Mouse (Mus musculus) cerebellum, adult (tissue): ENCODE measurements around the gene Syngap1.
"Not testable (repeated sequence)": the region's sequence is repeated elsewhere in the genome, so short reads cannot be mapped to it uniquely, and the experiment has no call there.

Experiments used
- ATAC-seq: cut with Nextera tagmentation; 2 replicates; pipeline ENCODE4 v1.9.2; 2017; ENCODE audit warnings: mild to moderate bottlenecking, moderate library complexity, mixed read lengths; ENCODE audit not compliant: insufficient number of reproducible peaks, low FRiP score, low TSS enrichment

Syngap1 gene

DNA sequence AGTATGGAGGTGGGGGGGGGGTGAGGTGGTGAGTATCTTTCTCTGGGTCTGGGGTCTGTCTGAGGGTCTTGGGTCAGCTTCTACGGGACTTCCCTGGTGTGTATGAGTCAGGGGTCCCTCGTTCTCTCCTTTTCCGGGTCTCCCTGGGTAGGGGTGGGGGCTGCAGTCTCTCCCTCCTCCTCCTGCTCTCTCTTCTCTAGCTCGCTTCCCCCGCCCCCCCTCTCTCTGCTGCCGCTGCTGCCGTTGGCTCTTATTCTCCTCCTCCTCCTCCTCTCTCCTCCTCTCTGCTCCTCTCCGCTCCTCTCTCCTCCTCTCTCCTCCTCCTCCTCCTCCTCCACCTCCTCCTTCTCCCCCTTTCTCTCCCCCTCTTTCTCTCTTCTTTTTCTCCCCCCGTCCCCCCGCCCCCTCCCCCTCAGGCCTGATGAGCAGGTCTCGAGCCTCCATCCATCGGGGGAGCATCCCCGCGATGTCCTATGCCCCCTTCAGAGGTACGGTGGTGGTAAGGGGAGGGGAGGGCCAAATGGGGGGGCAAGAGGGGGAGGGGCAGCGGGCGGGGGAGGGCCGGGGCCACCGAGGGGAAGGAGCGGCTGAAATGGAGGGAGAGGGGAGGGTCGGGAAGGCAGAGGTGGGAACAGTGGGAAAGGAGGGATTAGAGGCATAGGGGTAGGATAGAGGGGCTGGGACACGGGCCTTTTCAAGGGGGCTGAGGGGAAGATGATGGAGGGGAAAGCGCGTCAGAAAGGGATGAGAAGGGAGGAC, at the start of gene Syngap1:
Gene Syngap1 (plus strand): TSS at position 223 of the 759 bp plus-strand sequence.
- no peak for ATAC-seq

DNA sequence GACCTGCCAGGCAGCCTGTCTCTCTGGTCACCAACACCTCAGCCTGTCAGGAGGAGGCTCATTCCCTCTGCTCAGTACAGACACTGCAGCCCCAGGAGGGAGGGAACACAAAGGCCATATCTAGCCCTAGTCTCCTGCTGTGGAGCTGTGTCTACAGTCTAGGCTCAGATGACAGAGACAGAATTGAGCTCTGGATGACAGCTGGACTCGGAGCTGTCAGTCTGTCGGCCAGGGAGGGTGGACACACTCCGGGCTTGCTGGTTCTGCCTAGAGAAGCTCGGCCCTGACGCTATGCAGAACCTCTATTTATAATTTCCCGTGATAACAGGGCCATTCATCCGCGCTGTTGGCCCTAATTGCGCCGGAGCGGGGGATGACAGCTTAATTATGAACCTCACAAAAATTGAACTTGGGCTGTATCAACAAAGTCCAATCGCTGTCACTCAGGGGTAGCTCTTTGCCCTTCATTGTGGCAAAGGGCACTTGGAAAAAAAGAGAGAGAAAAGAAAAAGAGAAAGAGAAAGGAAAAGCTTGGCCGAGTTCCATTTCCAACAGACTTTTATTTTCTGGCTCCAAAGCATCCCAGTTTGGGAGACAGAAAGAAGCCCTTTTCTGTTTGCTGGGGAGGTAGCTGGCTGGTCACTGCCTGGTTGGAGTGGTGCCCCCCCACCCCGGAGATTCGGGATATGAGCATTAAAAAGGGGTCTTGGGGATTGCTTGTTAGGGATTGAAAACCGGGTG, 48.2 kb upstream of the Syngap1 start:
- ATAC-seq: no peak

DNA sequence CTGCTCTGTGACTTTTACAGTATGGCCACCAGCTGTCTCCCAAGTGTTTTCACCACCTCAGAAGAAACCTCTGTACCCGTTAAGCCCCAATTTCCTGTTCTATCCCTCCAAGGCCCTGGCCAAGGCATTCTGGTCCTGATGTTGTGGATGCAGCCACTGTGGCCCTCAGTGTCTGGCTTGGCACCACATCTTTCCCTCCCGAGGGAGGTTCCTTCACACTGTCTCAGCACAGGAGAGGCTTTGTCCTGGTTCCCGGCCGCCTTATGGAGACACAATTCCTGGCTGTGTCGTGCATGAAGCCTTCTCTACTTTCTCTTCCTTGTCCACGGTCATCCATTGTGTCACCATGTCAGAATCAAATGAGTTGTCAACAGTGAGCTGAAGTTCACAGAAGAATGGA, 47.6 kb upstream of the Syngap1 start:
- no peak for ATAC-seq

DNA sequence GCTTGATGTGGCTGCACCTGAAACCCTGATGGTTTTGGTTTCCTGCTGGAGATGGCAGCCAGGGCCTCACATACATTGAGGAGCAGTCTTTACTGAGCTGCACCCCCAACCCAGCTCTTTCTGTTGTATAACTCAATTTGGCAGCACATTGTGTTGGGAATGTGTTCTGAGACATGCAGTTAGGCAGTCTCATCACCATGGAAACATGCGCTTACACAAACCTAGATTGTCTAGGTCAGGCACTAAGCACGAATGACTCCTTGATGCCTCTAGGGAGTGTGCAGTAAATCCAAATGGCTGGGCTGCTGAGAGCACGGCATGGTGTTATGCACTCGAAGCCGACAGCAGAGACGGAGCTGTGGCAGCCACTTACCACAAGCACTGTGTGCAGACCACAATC, 46.7 kb upstream of the Syngap1 start:
- no peak for ATAC-seq

DNA sequence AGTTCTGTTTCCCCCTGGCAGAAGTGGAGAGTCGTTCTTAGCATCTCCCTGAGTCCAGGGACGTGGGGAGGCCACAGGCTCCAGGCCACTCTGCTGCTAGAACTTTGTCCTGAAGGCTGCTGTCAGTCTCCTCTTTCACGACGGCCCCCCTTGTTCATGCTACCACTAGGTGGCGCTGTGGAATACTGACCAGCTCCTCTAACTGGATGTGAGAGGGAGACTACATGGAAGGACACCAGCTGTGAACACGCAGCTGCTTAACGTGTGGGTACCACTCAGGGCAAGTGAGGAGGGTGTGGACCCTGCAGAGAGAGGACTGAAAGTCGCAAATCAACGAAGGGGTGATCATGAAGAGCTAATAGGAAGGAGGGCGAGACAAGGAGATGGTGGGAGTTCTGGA, 45.5 kb upstream of the Syngap1 start:
- peak; percentile 31; the same call in 1 of the 2 replicates for ATAC-seq

DNA sequence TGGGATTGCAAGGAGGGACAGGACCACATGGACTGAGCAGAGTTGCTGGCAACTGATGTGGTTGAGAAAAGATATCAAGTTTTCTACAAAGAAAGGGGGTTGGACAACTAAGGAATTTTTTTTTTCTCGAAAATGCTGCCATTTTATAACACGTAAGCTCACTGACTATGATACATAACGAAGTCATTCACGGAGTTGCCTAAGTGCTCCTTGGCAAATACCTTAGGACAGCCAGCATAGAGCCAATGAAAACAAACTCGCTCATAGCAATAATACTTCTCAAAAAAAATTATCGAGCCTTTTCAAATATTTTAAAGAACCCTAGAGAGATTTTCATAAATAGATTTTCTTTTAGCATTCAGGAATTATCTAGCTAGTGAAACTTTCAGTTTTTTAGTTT, 40.1 kb upstream of the Syngap1 start:
- ATAC-seq: no peak

DNA sequence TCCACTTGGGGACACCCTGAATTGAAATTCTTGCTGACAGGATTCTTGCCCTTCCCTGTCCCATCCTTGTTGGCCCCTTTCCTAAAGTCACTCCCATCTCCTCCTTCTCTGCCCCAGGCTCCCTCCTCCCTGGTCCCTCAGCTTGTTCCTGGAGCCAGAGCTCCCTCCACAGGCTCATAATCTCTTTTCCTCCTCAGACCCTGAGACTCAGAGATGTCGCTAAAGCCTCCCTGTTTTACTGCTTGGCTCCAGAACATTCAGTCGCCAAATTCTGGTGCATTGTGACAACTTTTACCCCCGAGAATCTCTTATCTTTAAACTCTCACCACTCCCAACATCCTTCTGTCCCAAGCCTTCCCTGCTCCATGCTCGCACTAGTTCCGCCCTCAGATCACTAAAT, 36.7 kb upstream of the Syngap1 start:
- no peak for ATAC-seq

DNA sequence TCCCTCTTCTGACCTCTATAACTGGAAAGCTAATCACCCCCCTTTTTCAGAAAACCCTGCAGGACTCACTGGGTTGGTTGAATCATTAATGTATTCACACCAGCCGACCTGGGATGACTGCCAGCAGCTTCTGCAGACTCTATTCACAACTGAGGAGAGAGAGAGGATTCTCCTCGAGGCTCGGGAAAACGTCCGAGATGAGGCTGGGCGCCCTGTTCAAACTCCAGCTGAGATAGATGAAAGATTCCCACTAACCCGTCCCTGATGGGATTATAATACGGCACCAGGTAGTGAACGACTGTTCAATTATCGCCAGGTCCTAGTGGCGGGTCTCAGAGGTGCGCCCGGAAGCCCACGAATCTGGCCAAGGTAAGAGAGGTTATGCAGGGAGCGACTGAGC, 33.5 kb upstream of the Syngap1 start:
- ATAC-seq: not testable (repeated sequence)

DNA sequence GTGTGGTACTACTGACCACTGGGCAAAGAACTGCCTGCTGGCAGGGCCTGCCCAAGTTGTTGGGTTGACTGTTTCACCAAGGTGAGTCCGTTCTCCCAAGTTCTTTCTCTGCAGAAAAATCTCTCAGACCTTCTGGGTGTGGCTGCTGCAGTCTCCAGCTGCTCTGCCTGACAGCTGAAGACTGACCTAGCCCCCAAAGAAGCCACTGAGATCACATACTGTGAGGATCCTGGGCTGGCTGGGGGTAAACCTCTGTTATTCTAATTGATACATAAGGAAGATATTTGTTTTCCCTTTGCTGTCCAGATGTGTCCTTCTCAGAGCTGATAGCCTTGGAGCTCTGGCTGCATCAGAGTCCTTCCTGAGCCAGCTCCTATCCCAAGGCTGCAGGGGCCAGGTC, 25.8 kb upstream of the Syngap1 start:
- ATAC-seq: no peak

DNA sequence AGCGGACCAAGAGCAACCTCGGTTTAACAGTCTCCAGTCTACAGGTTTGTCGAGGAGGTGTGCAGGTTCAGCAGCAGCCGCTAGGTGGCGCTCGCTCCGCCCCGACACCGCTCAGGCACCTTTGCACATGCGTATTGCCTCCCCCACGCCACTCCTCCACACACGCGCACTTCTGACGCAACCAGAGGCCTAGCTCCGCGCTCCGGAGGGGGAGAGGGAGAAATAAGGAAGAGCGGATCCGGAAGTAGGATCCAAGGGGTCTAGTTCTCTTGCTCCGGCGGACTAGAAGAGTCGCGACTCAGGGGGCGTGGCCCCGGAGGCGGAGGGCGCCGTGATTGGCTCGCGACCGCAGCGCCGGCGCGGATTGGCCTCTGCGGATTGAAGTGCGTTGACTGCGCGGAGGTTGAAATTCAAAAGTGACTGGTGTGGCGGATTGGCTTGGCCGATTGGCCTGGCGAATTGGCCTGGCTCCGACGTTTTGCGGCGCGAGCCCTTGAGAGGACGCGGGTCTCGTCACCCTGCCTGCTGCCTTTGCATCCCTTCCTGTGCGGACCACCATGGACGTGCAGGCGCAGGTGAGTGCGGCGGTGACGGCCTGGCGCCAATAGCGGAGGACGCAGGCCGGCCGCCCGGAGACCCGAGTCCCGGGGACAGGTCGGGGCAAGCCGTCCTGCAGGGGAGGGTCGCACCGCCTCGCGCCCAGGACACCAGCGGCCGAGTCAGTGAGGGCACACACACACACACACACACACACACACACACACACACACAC, 24.2 kb upstream of the Syngap1 start, which contains the start of gene Kifc5b:
Gene Kifc5b (plus strand): TSS at position 381 of the 772 bp plus-strand sequence.
- peak; percentile 98 for ATAC-seq

DNA sequence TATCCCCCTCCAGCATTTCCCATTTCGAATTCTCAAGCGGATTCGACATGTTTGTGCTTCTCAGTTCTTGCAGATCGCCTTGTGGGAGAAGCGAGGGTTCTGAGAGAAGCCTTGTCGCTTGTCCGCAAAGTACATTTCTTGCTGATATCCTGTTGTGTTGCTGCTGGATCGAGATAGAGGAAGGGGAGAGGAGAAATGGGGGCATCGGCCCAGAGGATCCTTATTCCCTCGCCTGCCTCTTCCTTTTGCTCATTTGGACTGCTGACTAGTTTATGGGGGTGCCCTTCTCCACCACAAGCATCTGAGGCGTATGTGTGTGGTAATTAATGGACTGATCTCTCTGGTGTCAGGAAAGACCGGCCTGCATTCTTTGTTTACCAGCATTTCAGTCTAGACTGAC, 23.5 kb upstream of the Syngap1 start:
- ATAC-seq: not testable (repeated sequence)

DNA sequence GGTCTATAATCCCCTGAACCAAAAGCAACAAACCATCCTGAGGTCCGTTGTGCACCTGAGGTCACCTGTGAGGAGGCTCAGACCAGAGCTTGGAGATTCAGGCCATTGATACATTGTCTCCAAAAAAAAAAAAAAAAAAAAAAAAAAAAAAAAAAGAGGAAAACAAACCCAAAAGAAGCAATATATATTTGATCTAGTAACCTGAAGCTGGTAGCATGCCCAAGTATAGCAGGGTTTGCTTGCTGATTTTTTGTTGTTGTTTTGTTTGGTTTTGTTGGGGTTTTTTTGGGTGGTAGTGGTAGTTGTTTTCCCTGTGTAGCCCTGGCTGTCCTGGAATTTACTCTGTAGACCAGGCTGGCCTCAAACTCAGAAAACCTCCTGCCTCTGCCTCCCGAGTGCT, 22.7 kb upstream of the Syngap1 start:
- ATAC-seq: no peak

DNA sequence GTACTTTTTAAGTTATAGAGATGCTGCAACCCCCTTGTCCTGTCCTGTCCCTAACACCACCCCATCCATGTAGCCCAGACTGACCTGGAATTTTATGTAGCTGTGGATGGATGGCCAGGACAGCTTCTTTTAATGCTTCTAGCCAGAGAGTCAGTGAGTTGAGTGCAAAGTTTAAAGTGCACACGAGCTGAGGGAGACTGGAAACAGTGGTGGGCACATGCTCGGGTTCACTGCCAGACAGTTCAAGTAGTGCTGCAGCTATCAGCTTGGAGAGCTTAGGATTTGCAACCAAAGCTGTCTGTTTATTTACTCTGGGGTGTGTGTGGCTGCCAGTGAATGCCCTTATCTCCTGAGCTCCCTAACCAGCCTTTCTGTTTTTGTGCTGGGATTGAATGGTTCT, 21.5 kb upstream of the Syngap1 start:
- ATAC-seq: not testable (repeated sequence)

DNA sequence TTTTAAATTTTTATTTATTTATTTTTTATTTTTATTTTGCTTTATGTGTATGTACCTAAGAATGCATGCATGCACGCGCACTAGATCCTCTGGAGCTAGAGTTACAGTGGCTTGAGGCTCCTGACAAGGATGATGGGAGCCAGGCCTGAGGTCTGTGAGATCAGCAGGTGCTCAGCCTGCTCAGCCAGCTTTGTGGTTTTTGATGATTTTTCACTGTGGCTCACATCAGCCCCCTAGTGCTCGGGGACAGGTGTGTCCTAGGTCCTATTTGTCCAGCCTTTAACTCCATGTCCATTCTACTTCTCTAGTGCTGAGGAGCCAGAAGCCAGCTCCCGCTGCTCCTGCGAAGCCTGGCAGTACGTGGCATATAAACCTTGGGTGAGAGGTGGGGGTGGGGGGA, 18.7 kb upstream of the Syngap1 start:
- ATAC-seq: not testable (repeated sequence)

DNA sequence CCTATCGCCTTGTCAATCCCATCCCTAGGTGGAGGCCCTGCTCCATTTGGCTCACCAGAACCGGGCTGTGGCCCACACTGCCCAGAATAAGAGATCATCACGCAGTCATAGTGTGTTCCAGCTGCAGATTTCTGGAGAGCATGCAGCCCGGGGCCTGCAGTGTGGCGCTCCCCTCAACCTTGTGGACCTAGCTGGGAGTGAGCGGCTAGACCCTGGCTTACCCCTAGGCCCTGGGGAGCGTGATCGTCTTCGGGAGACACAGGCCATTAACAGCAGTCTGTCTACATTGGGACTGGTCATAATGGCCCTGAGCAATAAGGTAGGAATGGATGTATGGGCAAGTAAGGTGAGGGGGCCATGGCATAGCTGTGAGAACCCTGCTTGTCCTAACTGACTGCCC, 15.6 kb upstream of the Syngap1 start:
- not testable (repeated sequence) for ATAC-seq

DNA sequence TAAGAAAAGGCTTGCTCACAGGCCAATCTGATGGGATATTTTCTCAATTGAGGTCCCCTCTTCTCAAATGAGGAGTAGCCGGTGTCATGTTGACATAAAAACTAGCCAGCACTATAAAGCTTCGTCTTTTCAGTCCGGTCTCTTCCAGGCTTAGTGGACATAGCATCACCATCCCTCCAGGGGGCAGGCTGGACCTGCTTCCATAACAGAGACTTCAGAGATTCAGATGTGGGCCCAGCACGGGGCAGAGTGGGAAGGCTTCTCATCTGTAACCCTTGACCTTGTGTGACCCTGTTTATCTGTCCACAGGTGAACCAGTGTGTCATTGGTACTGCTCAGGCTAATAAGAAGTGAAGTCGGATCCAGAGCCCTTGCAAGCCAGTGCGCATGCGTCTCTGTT, 9.3 kb upstream of the Syngap1 start:
- not testable (repeated sequence) for ATAC-seq

DNA sequence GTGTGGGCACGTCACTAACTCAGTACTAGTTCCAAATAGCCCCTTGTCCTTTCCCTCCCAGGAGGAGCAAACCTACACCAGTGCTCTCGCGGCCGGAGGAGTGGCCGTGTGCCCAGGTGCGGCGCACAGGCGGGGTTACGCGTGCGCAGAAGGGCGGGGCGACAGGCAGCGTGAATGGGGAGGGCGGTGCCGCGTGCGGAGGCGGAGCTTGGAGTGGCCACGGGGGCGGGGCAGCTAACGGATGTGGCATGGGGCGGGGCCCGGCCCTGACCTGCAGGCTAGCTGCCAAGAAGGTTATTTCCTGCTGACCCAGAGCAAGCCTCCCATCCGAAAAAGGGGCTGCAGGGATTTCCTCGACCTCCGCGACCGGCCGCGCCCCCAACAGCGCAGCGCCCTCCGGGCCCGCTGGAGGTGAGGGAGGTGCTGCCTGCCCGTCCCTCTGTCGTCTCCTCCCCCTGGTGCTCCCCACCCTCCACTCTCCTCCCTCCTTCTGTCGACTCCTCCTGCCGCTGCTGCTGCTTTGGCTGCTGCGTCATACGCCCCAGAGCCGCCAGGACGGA, 8.1 kb upstream of the Syngap1 start, which contains the start of gene Phf1:
Gene Phf1 (plus strand): TSS at position 214 of the 560 bp plus-strand sequence.
- ATAC-seq: peak; percentile 60; the same call in 1 of the 2 replicates

DNA sequence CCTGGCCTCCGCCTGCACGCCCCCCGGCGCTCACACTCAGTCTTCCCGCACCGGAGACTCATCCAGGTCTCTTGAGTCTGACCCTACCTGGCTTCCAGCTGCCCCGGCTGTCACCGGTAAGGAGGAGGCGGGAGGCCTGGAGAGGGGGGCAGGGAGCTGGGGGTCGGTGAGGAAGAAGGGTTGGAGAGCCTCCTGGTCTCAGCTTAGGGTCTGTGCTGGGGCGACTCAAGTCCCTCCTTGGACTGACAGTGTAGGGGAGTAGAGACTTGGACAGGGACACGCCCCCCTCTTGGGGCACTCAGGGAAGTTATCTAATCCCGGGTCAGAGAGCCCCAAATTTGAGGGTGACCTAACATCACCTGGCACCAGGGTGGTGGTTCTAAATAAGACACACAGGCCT, 7.6 kb upstream of the Syngap1 start:
- no peak; the same call in 1 of the 2 replicates for ATAC-seq

DNA sequence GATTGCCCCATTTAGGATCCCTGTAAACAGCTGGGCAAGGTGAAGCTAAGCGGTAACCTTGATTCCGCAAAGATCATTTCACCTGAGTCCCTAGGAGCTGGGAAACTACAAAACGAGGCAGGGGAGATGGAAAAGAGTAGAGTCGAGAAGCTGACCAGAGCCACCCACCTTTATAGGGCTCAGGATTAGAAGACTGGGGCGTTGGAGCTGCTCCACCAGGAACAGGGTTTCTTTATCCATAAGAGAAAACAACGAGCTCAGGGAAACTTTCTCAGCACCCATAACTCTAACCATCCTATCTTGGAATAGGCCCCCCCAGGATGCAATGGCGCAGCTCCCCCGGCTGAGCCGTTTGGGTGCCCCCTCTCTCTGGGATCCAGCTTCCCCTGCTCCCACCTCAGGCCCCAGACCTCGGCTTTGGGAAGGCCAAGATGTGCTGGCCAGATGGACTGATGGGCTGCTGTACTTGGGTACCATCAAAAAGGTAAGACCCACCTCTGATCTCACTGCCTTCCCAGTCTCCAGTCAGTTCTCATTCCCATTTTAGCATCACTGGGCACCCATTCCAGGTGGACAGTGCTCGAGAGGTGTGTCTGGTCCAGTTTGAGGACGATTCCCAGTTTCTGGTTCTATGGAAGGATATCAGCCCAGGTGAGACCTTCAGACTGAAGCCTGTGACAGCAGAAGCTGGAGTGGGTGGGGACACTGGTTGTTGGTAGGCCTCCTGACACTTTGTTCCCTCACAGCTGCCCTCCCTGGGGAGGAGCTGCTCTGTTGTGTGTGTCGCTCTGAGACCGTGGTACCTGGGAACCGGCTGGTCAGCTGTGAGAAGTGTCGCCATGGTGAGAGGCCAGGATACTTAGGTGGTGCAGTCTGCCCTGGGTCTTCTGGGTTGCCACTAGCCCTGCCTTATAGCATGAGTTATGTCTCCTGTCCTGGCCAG, 6.9 kb upstream of the Syngap1 start:
- ATAC-seq: no peak
